Mouse (Mus musculus) stomach, postnatal 0 days (tissue): Measurements from ENCODE around the gene Zp1.

Source experiments
- CTCF ChIP-seq: IDR thresholded peaks from 2 replicates; pipeline ENCODE4 v1.5.1; 2016; ENCODE audit warnings: antibody characterized with exemption, low read depth, mild to moderate bottlenecking, moderate library complexity
- EP300 ChIP-seq: optimal IDR thresholded peaks from 2 replicates; pipeline ENCODE3; 2016; ENCODE audit warnings: antibody characterized with exemption

DNA sequence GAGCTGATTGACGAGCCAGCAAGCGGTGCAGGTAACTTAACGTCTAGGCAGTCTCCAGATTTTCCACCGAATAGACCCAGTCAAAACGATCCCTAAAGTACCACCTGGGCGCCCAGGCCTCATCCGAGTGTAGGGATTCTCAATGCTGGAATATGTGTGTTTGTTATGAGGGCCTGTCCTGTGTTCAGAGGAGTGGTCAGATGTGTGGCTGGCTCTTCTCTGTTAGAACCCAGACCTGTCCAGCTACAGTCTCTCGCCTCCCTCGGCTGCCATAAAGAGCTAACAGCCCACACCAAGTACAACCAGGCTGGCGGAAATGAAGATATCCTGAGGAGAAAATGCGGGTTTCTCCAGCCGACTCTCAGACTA lies 39.5 kb upstream of the Zp1 start:
- no peak for TF ChIP-seq CTCF
- TF ChIP-seq EP300: no peak
